Mouse (Mus musculus) testis, adult 2 months (tissue): ENCODE measurements around the gene Apobec4.

Experiments
- CTCF ChIP-seq: fragments of 200-500 bp; IDR thresholded peaks from 2 replicates; pipeline ENCODE4 v1.5.1; 2012; ENCODE audit warnings: low read depth, mild to moderate bottlenecking, inconsistent platforms, low read length, moderate library complexity; ENCODE audit not compliant: control insufficient read depth, insufficient read depth, insufficient replicate concordance
- POLR2A ChIP-seq: fragments of 200-500 bp; IDR thresholded peaks from 2 replicates; pipeline ENCODE4 v1.6.1; 2012; ENCODE audit warnings: low read depth, mild to moderate bottlenecking, inconsistent platforms, low read length, moderate library complexity; ENCODE audit not compliant: control insufficient read depth

DNA sequence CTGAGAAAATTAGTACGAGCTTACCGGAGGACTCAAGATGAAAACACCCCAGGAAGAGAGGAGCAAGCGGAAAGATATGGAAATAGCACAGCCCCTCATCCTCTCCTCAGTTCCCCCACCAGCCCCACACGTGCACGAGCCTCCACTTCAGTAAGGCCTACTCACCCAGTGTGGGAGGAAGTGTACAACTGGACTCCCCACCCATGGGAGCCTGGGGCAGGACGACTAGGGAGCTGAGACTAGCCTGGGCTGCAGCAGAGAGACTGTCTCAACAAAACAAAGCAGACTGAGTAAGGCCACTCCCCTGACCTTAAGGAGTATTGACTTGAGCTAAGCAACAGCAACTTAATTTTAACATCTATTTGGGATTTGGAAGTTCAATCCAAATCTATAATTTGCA, 32.2 kb upstream of the Apobec4 start:
- TF ChIP-seq CTCF: no peak
- no peak for TF ChIP-seq POLR2A
